Mouse (Mus musculus) retina, adult 2 months (tissue): ENCODE measurements around the gene Mastl.

Experiments
- DNase-seq: peaks from one replicate; pipeline ENCODE4 v3.0.0-alpha.2; 2012; ENCODE audit warnings: low read depth, low spot score

Gene Mastl

GRCm38 (mm10) chr2:23155777-23156607, at the start of gene Mastl, which contains the start of gene Yme1l1:
Gene Mastl, minus strand, starts transcription at chr2:23156024.
Gene Yme1l1, plus strand, starts transcription at chr2:23156369.
- peak; percentile 88 for DNase-seq

GRCm38 (mm10) chr2:23202900-23203670, 47.3 kb upstream of the Mastl start:
- DNase-seq, result no peak

- no peak for DNase-seq
Measured at GRCm38 (mm10) chr2:23201034-23201433, 45.2 kb upstream of the Mastl start.

DNA sequence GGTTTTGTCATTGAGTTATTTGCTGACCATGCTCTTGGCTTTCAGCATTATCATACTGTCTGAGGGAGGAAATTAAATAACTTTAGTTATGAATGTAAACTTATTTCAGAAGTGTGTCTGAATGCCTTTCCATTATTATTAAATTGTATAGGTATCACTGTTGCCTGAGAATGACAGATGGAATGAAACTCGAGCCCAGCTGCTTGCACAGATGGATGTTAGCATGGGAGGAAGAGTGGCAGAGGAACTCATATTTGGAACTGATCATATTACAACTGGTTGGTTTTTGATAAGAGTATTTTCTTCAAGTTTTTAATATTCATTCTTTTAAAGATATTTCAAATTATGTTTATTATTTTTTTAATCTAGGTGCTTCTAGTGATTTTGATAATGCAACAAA, 38.5 kb upstream of the Mastl start:
- DNase-seq, result no peak

GRCm38 (mm10) chr2:23172305-23172704, 16.5 kb upstream of the Mastl start:
- no peak for DNase-seq

DNA sequence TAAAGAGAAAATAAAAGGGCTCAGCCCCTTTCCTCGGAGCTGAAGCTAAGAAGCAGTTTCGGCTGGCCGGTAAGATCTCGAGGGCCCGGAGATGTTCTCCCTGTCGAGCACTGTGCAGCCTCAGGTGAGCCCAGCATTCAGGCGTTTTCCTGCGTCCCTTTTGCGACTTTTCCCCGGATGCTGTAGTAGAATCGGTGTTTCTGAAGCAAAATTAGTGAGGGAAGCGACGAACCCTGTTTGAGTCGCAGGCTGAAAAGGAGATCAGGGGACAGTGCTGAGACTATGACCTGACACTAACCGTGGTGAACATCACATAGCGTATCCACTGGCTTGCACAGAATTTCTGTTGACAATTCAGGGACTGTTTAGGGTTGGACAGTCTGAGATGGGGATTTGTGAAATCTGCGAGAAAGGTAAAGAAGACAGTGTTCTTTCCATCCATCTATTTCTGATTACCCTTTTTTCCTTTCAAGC, 821 bp upstream of the Mastl start:
- DNase-seq, result no peak

DNA sequence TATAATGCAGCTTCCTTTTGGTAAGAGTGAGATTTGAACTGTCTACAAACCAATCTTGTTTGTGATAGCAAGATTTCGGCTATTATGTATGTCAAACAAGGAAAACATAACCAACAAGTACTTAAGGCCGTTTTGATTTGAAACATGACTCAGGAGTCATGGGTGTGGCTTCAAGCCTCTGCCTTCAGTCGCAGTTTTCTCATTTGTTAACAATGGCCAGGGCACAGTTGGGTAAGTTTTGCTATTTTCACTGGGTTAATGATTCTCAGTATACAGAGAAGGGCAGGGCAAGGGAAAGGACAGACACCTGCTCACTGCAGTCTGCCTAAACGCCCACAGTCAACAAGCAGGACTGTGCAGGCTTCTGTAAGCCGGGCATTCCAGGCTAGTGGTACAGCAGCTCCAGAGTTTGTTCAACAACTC, 614 bp downstream of the Mastl start:
- no peak for DNase-seq

DNA sequence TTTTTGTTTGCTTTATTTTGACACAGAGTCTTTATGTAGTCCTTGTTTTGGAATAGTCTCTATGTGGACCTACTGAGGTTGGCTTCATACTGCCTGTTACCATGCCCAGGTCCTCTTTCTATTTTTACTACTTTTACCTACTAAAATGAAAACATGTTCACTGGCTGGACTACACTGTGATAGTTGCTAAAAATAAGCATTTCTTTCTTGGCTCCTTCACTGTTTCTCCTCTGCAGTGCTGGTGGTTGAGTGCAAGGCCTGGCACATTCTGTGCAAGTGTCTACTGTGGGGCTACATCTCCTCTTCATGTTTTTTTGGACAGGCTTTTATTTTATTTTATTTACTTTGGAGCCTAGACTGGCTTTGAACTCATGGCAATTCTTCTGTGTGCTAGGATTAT, 36.3 kb downstream of the Mastl start:
- no peak for DNase-seq

GRCm38 (mm10) chr2:23102266-23102665, 53.6 kb downstream of the Mastl start:
- no peak for DNase-seq

DNA sequence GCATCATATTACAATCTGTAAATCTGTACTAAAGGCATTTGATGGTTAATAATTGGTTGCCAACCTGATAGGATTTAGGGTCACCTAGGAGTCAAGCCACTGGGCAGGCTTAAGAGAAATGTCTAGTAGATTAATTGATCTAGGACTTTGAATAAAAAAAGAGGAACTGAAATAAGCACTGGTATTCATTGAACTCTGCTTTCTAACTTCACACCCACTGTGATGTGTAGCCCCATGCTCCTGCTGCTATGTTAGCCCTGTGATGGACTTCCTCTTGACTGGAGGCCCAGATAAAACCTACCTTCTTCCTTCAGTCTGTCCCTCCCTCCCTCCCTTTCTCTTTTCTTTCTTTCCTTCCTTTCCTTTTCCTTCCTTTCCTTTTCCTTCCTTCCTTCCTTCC, 58.8 kb downstream of the Mastl start:
- no peak for DNase-seq

DNA sequence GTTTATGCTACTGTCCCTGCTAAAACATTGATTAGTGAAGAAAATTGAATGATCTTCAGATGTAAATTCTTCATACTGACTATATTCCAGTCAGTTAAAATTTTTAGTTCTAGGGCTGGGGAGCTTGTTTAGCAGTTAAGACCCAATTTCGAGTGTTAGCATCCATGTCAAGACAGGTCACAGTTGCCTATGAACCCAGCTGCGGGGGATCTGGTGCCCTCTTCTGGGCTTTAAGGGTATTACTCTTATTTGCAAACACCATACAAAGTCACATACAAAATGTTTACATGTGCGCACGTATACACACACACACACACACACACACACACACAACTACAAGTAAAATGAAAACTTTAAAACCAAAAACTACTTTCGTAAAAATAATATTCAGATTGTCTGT, 63.6 kb downstream of the Mastl start:
- peak; percentile 20 for DNase-seq

DNA sequence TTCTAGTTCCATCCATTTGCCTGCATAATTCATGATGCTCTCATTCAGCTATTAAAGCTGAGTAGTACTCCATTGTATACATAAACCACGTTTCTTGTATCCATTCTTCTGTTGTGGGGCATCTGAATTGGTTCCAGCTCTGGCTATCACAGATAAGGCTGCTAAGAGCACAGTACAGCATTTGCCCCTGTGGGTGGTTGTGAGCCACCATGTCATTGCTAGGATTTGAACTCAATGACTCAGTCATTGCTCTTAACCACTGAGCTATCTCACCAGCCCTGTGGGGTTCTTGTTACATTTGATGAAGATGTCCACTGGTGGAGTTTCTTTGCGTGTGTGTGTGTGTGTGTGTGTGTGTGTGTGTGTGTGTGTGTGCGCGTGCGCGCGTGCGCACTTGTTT, 71.3 kb downstream of the Mastl start:
- no peak for DNase-seq

DNA sequence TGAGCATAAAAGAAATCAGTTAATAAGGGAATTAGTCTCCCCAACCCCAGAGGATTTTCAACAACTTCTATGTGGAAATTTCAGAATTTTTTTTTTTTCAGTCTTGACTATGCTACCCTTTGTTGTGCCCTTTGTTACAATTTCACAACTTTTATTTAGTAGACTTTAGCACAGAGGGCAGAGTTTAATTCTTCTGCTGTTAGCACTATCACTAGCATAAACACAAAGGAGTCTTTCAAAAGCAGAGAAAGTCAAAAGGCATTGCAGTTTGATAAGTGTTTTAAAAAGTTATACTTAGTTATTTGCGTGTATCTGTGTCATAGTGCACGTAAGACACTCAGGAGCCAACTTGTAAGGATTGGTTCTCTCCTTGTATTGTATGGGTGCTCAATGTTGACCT, 77.2 kb downstream of the Mastl start:
- no peak for DNase-seq

DNA sequence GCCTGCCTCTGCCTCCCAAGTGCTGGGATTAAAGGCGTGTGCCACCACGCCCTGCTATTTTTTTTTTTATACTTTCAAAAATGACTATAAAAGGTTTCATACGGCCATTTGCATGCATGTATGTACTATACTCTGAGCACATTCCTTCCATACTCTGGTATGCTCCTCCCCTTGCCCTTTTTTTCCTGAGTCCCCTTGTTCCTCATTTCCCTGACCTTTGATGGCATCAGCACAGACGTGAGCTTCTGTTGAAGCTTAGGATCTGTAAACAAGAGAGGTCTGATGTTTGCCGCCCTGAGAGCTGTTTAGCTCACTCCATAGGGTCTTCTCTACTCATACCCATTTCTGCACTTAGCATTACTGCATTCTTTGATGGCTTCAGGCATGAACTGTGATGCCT, 78.1 kb downstream of the Mastl start:
- DNase-seq, result no peak

- no peak for DNase-seq
Measured at GRCm38 (mm10) chr2:23076783-23077182, 79.0 kb downstream of the Mastl start.

DNA sequence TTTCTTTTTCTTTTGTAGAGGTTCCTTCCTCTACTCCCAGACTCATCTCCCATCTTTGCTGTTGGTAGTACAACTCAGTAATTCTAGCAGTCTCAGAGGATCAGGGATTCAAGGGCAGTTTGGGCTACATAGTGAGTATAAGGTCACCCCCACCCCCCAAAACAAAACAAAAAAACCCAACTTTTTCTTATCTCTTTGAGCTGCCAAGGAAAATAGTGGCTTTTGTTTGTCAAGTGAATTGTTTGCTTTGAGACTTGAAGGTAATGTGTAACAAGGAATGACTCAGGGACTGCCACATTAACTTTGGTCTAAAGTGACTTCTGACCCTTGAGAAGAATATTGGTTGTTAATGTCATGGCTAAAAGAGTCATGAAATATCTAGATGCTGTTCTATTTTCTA, 80.0 kb downstream of the Mastl start:
- DNase-seq, result no peak

- no peak for DNase-seq
Measured at GRCm38 (mm10) chr2:23071406-23071805, 84.4 kb downstream of the Mastl start.

DNA sequence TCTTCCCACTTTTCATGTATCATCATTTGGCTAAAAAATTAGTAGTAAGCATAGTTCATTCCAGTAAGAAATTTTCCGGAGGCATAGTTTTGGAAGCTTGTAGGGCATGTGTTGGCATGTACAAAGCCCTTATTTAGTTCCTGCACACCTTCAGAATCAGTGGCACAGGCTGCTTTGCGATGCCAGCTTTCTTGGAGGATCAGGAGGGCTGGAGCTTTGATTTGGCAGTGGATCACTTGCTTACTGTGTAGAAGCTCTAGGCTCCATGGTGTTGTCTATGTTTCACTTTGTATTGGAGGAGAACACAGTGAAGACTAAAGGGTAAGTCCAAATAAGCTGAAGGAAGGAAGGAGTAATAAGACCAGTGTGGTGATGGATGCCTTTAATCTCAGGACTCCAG, 85.3 kb downstream of the Mastl start:
- DNase-seq, result no peak

GRCm38 (mm10) chr2:23068894-23069744, 86.7 kb downstream of the Mastl start:
- DNase-seq, result peak; percentile 61

- DNase-seq, result no peak
Measured at GRCm38 (mm10) chr2:23068370-23068737, 87.5 kb downstream of the Mastl start.

DNA sequence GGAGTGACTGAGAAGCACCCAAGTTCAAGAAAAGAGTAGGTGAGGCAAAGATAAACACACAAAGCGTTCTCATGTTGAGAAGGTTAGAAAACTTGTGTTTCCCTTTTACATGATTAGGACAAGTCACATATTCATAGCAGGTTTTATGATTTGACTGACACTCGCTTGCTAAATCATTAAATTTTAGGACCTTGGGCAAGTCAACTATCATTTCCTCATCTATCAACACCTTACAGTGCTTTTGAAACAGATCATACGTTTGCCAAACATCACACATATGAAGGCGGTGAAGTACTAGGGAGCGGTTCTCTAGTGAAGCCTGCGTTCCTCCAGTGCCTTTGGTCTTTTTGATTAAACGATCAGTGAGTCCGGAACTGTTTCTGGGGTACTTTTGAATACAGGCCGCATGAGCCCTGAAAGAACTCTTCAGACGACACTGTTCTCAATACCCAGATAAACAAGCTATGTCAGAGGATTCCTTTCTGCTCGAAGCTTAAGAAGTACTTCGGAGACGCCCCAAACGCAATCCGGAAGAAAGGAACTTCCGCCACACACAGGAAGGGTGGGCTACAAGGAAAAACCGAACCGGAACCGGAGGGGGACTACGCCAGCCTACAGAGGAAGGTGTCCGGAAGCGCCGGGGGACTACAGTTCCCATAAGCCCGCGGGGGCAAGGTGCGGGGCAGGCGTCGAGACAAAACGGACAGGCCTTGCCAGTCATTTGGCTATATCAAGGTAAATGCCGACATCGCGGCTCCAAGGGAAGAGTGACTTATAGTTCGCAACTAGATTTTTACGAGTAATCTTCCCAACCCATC, 88.1 kb downstream of the Mastl start, which contains the start of gene Acbd5:
Acbd5 (plus strand) TSS at position 616 of the 818 bp plus-strand sequence.
- peak; percentile 87 for DNase-seq
